Mouse (Mus musculus): ENCODE measurements around the gene Hibadh. TPM values are rescaled to one million over a fixed set of nuclear protein-coding genes. Genes with fewer than 3 reads are reported as not detected.
"Not testable (repeated sequence)": the region's sequence is repeated elsewhere in the genome, so short reads cannot be mapped to it uniquely, and the experiment has no call there.

Hibadh gene
- 10 to 100 TPM; 71.6 to 80.0 TPM for total RNA-seq (2021)
- long read RNA-seq, experiment 1, transcript Hibadh-201 (8 exons, 1,825 nt): major isoform, 131 of 152 reads
- long read RNA-seq, experiment 1, partial matches to known transcripts: 2 of 152 reads
- long read RNA-seq, experiment 1, other reads (novel, unspliced or antisense): 19 of 152 reads
- long read RNA-seq, experiment 2, transcript Hibadh-201 (8 exons, 1,825 nt): major isoform, 125 of 138 reads
- long read RNA-seq, experiment 2, partial matches to known transcripts: 2 of 138 reads
- long read RNA-seq, experiment 2, other reads (novel, unspliced or antisense): 11 of 138 reads

DNA sequence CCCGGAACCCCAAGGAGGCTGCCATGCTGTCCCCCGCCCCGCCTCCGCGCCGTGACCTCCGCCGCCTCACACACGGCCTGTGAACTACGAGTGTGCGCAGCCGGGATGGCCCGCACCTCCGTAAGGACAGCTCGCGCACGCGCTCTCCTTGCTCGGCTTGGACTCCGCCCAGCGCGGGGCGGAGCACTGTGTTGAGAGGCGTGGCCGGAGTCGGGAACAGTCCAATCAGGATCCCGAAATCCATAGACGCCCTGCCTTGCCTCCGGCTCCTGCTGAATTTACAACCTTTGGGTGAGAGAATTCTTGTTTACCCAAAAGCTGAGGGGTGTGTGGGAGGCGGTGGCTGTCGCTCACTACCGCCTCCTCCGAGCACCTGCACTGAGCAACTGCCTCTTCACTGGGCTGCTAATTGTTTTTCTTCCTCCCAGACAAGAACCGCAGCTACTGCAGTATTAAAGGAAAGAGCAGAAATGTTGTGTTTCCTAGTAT, at the start of gene Hibadh:
TSS of gene Hibadh (minus strand) at position 166 of the 489 bp plus-strand sequence.
- peak; percentile 96 to 98 for DNase-seq (ENCODE audit: low spot score in 2 of 2)

- no peak for DNase-seq (ENCODE audit: low spot score in 2 of 2)
Measured at GRCm38 (mm10) chr6:52686901-52687500, 46.8 kb upstream of the Hibadh start.

DNA sequence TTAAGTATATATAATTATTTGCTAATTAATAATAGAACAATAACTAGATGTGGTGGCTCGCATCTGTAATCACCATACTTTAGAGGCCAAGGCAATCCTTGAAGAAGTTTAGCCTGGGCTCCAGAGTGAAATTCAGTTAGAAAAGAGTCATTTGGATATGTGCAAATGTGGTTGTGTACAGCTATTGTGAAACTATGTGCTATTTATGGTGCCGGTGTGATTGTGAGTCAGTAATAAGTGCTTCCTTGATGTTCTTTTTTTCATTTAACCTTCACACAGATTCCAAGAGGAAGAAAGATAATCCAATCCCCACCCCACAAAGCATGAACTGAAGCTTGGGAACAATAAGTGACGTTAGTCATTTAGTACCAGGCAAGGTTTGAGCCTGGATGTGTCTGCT, 42.4 kb upstream of the Hibadh start:
- DNase-seq (ENCODE audit: low spot score in 2 of 2): no peak

DNA sequence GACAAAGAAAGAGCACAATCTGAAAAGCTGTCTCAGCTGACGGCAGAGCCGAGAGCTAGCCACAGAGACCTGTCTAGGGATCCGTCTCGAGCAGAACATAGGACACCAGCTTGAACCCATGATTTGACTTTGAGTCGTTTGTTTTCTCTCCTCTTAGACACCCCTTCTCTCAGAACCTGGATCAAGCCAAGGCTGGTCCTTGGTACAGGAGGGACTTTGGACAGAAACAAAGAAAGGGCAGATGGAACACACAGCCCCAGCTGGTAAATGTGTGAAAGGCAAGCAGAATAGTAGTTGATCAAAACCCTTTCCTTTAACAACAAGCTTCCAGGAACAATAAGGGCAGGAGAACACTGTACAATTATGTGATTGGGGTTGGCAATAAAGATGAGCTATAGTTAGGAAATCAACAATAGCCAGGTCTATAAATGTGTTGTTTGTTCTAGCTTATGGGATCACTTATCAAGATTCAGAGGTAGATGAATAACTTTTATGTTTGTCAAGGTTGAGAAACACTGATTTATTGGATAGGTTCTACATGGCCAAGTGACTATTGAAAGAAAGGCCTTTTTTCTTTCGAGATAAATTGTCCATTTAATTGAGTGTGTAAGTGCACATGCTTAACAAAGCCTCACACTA, 41.8 kb upstream of the Hibadh start:
- DNase-seq (ENCODE audit: low spot score in 2 of 2): no peak

GRCm38 (mm10) chr6:52680458-52681032, 40.4 kb upstream of the Hibadh start:
- DNase-seq (ENCODE audit: low spot score in 2 of 2): no peak

DNA sequence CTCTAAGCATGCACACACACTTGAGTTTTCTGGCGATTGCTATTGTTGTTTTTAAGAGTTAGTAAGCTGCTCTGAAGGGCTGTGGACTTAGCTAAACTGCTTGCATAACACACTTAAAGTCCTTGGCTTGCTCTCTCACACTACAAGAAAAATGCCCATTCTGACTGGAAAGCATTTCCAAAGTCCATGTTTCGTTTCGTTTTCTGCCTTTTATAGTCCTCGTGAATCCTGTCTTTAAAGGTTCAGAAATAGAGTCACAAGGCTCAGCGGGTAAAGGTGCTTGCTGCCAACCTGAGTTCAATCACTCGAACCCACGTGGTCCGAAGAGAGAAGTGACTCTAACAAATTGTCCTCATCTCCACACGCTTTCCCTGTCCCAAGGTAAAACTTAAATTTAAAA, 39.4 kb upstream of the Hibadh start:
- no peak for DNase-seq (ENCODE audit: low spot score in 2 of 2)

DNA sequence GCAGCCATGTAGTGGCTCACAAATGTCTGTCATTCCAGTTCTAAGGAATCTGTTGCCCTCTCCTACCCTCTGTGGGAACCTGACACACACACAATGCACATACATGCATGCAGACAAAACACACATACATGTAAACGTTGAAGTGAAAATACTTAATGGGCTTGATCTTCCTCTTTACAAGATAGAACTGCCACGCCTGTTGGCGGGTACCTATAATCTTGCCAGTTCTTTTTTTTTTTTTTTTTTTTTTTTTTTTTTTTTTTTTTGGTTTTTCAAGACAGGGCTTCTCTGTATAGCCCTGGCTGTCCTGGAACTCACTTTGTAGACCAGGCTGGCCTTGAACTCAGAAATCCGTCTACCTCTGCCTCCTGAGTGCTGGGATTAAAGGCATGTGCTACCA, 37.3 kb upstream of the Hibadh start:
- not testable (repeated sequence) for DNase-seq (ENCODE audit: low spot score in 2 of 2)

- DNase-seq (ENCODE audit: low spot score in 2 of 2): peak in 1 of 2 experiments; percentile 38
Measured at GRCm38 (mm10) chr6:52675222-52675921, 35.2 kb upstream of the Hibadh start.

GRCm38 (mm10) chr6:52674541-52674940, 34.4 kb upstream of the Hibadh start:
- DNase-seq (ENCODE audit: low spot score in 2 of 2): no peak

DNA sequence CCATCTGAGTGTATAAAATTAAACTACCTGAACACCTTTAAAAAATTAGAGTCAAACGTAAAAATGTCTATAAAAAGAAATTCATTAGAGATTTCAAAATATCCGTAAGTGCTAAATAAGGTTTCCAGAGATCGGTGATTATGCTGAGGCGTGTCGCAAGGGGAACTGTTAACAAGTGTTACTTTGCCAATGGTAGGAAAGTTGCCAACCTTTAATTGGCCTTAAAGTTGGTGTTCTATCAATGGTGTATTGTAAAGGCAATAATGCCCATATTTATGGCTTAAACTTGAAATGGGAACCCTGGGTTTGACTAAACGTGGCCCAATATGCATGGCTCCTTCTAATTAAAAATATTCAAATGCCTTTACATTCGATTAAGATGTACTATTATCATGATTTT, 33.5 kb upstream of the Hibadh start:
- DNase-seq (ENCODE audit: low spot score in 2 of 2): no peak

DNA sequence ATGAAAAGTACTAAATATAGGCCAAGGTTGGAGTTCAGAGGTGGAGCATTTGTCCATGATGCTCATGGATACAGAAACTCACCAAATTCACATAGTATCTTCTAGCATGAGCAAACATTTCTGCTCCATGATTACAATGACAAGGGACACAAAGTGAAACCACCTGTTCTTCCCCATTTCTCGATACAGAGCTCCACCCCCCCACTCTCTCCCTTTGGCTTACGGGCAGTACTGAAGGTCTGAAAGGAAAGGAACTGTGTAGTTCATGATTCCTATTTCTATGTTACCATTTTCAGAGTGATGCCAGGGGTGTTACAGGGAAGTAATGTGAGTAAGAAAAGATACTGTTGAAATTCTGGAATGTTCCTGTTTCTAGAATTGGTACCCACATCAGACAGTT, 32.4 kb upstream of the Hibadh start:
- no peak for DNase-seq (ENCODE audit: low spot score in 2 of 2)

GRCm38 (mm10) chr6:52671791-52672190, 31.6 kb upstream of the Hibadh start:
- no peak for DNase-seq (ENCODE audit: low spot score in 2 of 2)

DNA sequence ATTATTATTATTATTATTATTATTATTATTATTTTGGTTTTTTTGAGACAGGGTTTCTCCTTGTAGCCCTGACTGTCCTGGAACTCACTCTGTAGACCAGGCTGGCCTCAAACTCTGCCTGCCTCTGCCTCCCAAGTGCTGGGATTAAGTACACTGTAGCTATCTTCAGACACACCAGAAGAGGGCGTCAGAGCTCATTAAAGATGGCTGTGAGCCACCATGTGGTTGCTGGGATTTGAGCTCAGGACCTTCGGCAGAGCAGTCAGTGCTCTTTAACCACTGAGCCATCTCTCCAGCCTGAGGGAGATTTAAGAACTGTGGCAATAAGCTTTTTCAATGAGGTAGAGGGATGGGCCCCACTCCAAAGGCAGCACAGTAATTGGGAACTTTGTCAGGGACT, 29.7 kb upstream of the Hibadh start:
- not testable (repeated sequence) for DNase-seq (ENCODE audit: low spot score in 2 of 2)

DNA sequence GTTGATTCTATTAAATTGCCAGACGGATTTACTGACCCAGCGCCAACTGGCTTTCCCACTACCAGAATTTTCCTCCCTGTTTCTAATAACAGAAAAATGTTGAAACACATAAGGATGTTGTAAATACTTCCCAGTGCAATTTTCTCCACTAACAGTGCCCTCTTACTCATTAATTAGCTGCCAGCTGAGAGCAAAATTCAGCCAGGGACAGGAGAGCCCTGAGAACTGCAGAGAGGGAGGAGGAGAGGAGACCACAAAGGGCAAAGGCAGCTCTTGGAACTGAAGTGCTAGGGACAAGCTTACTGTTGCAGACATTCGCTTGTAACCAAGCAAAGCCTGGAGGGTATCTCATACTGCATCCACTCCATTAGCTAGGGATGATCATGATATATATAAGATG, 27.5 kb upstream of the Hibadh start:
- no peak for DNase-seq (ENCODE audit: low spot score in 2 of 2)

DNA sequence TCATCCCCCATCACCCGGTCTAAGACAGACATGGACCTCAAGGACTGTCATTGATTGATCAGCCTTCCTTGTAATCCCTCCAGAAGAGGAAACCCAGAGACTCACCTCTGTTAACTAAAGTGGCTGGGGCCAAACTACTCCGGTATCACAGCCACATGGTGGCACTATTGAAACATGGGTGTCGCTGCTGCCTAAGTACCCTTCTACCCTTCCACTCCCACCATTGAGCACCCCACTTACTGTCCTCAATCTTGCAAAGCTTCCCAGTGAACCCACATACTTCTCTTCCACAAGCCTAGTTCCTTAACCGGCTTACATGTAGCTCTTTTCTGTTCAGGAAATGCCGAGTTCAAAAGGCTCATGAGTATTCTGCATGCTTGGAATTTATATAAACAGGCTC, 22.8 kb upstream of the Hibadh start:
- DNase-seq (ENCODE audit: low spot score in 2 of 2): no peak

GRCm38 (mm10) chr6:52655266-52655665, 15.1 kb upstream of the Hibadh start:
- DNase-seq (ENCODE audit: low spot score in 2 of 2): no peak

- DNase-seq (ENCODE audit: low spot score in 2 of 2): no peak
Measured at GRCm38 (mm10) chr6:52648806-52649205, 8.6 kb upstream of the Hibadh start.

- no peak for DNase-seq (ENCODE audit: low spot score in 2 of 2)
Measured at GRCm38 (mm10) chr6:52648031-52648430, 7.8 kb upstream of the Hibadh start.

- no peak for DNase-seq (ENCODE audit: low spot score in 2 of 2)
Measured at GRCm38 (mm10) chr6:52645926-52646325, 5.7 kb upstream of the Hibadh start.

DNA sequence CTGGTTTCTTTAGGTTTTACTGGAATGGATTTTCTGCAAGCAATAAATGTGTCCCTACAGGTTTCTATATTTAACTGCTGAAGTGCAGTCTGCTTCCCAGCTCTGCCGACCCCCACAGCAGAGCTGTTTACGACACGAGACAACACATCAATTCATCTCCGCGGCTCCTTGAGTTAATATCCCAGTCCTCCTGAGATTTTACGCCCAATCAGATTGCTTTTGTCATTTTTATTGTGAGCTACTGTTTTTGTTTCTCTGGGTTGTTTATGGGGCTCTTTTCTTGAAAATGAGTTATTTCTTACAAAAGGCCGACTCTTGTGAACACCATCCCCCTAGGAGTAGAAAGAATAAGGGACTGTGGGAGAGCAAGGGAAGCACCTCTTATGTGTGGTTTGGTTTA, 2.0 kb upstream of the Hibadh start:
- no peak for DNase-seq (ENCODE audit: low spot score in 2 of 2)

- no peak for DNase-seq (ENCODE audit: low spot score in 2 of 2)
Measured at GRCm38 (mm10) chr6:52641076-52641475, 887 bp upstream of the Hibadh start.

Measured in gastrocnemius, postnatal 4 days (tissue).